Mouse (Mus musculus): ENCODE results near the gene Slc50a1. TPM values are rescaled to one million over a fixed set of nuclear protein-coding genes. Genes with fewer than 3 reads are reported as not detected.

The Slc50a1 gene
- total and polyA plus RNA-seq, 3 experiments: 22.5 to 45.9 TPM; not detected in 1

DNA sequence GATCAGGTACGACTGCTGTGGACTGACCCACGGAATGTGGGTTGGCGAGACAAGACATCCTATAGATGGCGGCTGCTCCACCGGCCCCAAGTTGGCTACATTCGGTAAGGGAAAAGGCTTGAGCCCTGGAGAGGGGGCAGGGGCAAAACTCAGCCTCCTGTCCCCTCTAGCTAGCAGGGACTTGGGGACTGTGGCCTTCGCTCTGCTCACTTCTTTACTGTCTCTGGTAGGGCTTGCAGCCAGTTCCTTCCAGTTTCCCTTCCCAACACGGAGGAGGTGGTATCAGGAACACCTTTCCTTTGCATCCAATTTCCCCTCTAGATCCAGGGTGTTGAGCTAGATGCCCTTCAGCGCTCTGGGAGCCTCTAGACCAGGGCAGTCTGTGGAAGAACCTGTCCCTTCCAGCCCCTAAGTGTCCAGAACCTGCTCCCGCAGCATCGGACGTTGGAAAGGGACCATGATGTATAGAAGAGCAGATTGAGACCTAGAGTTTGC, 45.0 kb downstream of the Slc50a1 start:
- DNase-seq (ENCODE audit: low read depth, low spot score): no peak
- H3K9ac ChIP-seq (ENCODE audit: control insufficient read depth, low read depth, low read length, poor library complexity, severe bottlenecking): no peak overlapping the region
- no peak for TF ChIP-seq CHD1 (IDR thresholded peaks at IDR 0.05; ENCODE audit: low read depth, low read length)
- no peak for TF ChIP-seq CTCF (IDR thresholded peaks at IDR 0.05 in 2 of 3, conservative IDR thresholded peaks at IDR 0.05 in 1 of 3; ENCODE audit: control insufficient read depth in 1 of 3, insufficient read depth in 1 of 3, low read depth in 2 of 3, low read length in 3 of 3, poor library complexity in 1 of 3, severe bottlenecking in 1 of 3)
- TF ChIP-seq TAL1 (IDR thresholded peaks at IDR 0.05; ENCODE audit: low read length): no peak
- no peak for TF ChIP-seq UBTF (IDR thresholded peaks at IDR 0.05; ENCODE audit: borderline replicate concordance, insufficient read depth, low read depth, low read length)
- TF ChIP-seq MAZ (IDR thresholded peaks at IDR 0.05; ENCODE audit: low read depth, low read length): no peak
- TF ChIP-seq ZKSCAN1 (IDR thresholded peaks at IDR 0.05; ENCODE audit: low read depth, low read length): no peak
- H3K4me3 ChIP-seq (ENCODE audit: control insufficient read depth in 1 of 2, insufficient read depth in 1 of 2, low read depth in 2 of 2, low read length in 2 of 2): no peak overlapping the region
- peaks cover 2 to 8% of the 10 kb centered on the region in 2 experiments; a peak in 3 of 4 replicates for H3K4me1 ChIP-seq (ENCODE audit: control insufficient read depth in 1 of 2, insufficient read depth in 2 of 2, low read length in 2 of 2)
- no peaks in the 10 kb centered on the region for H3K9me3 ChIP-seq (replicated peaks; ENCODE audit: insufficient read depth, low read length)
- H3K36me3 ChIP-seq (ENCODE audit: control insufficient read depth in 1 of 2, insufficient read depth in 2 of 2, low read length in 2 of 2): peaks cover 0 to 2% of the 10 kb centered on the region in 2 experiments; a peak in 1 of 4 replicates
- no peak overlapping the region for H3K27ac ChIP-seq (ENCODE audit: control insufficient read depth, low read depth, low read length)
- H3K27me3 ChIP-seq (ENCODE audit: control insufficient read depth in 1 of 2, insufficient read depth in 2 of 2, low read length in 2 of 2): no peaks in the 10 kb centered on the region
- H3K79me2 ChIP-seq (ENCODE audit: control insufficient read depth, insufficient read depth, low read length, poor library complexity): no peaks in the 10 kb centered on the region

DNA sequence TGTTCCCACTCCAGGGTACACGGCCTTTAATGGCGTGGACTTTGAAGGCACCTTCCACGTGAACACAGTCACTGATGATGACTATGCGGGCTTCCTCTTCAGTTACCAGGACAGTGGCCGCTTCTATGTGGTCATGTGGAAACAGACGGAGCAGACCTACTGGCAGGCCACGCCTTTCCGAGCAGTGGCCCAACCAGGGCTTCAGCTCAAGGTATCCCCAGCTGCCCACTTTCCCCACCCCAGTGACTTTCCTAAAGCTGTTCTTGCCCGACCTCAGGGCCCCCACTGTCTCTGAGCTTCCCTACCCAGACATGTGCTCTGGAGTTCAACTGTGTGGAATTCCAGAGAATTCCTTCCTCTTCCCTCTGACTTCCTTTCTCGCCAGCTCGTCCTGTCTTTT, 45.6 kb downstream of the Slc50a1 start:
- Histone ChIP-seq H3K9ac (ENCODE audit: control insufficient read depth, low read depth, low read length, poor library complexity, severe bottlenecking) (no peak overlapping the region), H3K27me3 (ENCODE audit: control insufficient read depth in 1 of 2, insufficient read depth in 2 of 2, low read length in 2 of 2) (no peaks in the 10 kb centered on the region)

DNA sequence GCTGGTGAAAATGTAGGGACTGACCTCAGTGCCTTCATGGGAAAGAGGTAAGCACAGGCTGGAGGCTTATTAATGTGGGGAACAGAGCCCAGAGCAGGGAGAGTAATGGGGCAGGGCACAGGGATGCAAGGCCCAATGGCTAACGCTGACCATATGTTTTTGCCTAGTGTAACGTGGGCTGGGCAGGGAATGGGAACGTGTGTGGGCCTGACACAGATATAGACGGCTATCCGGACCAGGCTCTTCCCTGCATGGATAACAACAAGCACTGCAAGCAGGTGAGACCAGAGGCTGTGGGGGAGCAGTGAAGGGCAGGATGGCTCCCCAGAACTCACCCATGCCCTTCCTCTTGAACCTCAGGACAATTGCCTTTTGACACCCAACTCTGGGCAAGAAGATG, 49.2 kb downstream of the Slc50a1 start:
- TF ChIP-seq SIN3A (IDR thresholded peaks at IDR 0.05; ENCODE audit: low read length) (no peak), CHD1 (IDR thresholded peaks at IDR 0.05; ENCODE audit: low read depth, low read length) (no peak), USF1 (IDR thresholded peaks at IDR 0.05; ENCODE audit: low read depth, low read length) (no peak), ZKSCAN1 (IDR thresholded peaks at IDR 0.05; ENCODE audit: low read depth, low read length) (no peak), MXI1 (IDR thresholded peaks at IDR 0.05; ENCODE audit: low read depth, low read length) (no peak), MAFK (IDR thresholded peaks at IDR 0.05; ENCODE audit: borderline replicate concordance, low read depth, low read length) (no peak), MYB (IDR thresholded peaks at IDR 0.05; ENCODE audit: low read depth, low read length) (no peak), SMC3 (IDR thresholded peaks at IDR 0.05; ENCODE audit: low read depth, low read length) (no peak), TBP (IDR thresholded peaks at IDR 0.05; ENCODE audit: low read depth, low read length) (no peak), UBTF (IDR thresholded peaks at IDR 0.05; ENCODE audit: borderline replicate concordance, insufficient read depth, low read depth, low read length) (no peak), KAT2A (conservative IDR thresholded peaks at IDR 0.05; ENCODE audit: low read depth, low read length) (no peak), RAD21 (IDR thresholded peaks at IDR 0.05; ENCODE audit: low read depth, low read length) (no peak)
- Histone ChIP-seq H3K4me3 (ENCODE audit: control insufficient read depth in 1 of 2, insufficient read depth in 1 of 2, low read depth in 2 of 2, low read length in 2 of 2) (no peak overlapping the region), H3K27me3 (ENCODE audit: control insufficient read depth in 1 of 2, insufficient read depth in 2 of 2, low read length in 2 of 2) (no peaks in the 10 kb centered on the region)

More for the DNA sequence above, 45.6 kb downstream of the Slc50a1 start:
- no peaks in the 10 kb centered on the region for H3K9me3 ChIP-seq (replicated peaks; ENCODE audit: insufficient read depth, low read length)
- peaks cover 0 to 2% of the 10 kb centered on the region in 2 experiments; a peak in 1 of 4 replicates for H3K36me3 ChIP-seq (ENCODE audit: control insufficient read depth in 1 of 2, insufficient read depth in 2 of 2, low read length in 2 of 2)
- no peak for DNase-seq (ENCODE audit: low read depth, low spot score)
- no peaks in the 10 kb centered on the region for H3K79me2 ChIP-seq (ENCODE audit: control insufficient read depth, insufficient read depth, low read length, poor library complexity)
- no peak overlapping the region for H3K27ac ChIP-seq (ENCODE audit: control insufficient read depth, low read depth, low read length)
- no peak overlapping the region for H3K4me3 ChIP-seq (ENCODE audit: control insufficient read depth in 1 of 2, insufficient read depth in 1 of 2, low read depth in 2 of 2, low read length in 2 of 2)
- TF ChIP-seq ZC3H11A (IDR thresholded peaks at IDR 0.05; ENCODE audit: low read depth, low read length): no peak
- no peak for TF ChIP-seq ZMIZ1 (IDR thresholded peaks at IDR 0.05; ENCODE audit: low read depth, low read length)
- no peak for TF ChIP-seq SIN3A (IDR thresholded peaks at IDR 0.05; ENCODE audit: low read length)
- no peak for TF ChIP-seq UBTF (IDR thresholded peaks at IDR 0.05; ENCODE audit: borderline replicate concordance, insufficient read depth, low read depth, low read length)
- TF ChIP-seq MEF2A (IDR thresholded peaks at IDR 0.05; ENCODE audit: extremely low read depth, insufficient replicate concordance, low read depth, low read length, poor library complexity, severe bottlenecking): no peak
- no peak for TF ChIP-seq TBP (IDR thresholded peaks at IDR 0.05; ENCODE audit: low read depth, low read length)
- no peak for TF ChIP-seq MAZ (IDR thresholded peaks at IDR 0.05; ENCODE audit: low read depth, low read length)
- no peak for TF ChIP-seq MYB (IDR thresholded peaks at IDR 0.05; ENCODE audit: low read depth, low read length)
- no peak for TF ChIP-seq ELF1 (IDR thresholded peaks at IDR 0.05; ENCODE audit: low read depth, low read length)
- no peak for TF ChIP-seq ZKSCAN1 (IDR thresholded peaks at IDR 0.05; ENCODE audit: low read depth, low read length)
- TF ChIP-seq TCF12 (IDR thresholded peaks at IDR 0.05; ENCODE audit: low read depth, low read length): no peak
- TF ChIP-seq CHD2 (IDR thresholded peaks at IDR 0.05; ENCODE audit: low read length): no peak
- TF ChIP-seq E2F4 (IDR thresholded peaks at IDR 0.05; ENCODE audit: borderline replicate concordance, low read depth, low read length): no peak
- TF ChIP-seq NELFE (IDR thresholded peaks at IDR 0.05; ENCODE audit: low read depth, low read length): no peak
- no peak for TF ChIP-seq RCOR1 (IDR thresholded peaks at IDR 0.05; ENCODE audit: low read depth, low read length)
- H3K4me1 ChIP-seq (ENCODE audit: control insufficient read depth in 1 of 2, insufficient read depth in 2 of 2, low read length in 2 of 2): peaks cover 2 to 8% of the 10 kb centered on the region in 2 experiments; a peak in 3 of 4 replicates

More for the DNA sequence above, 49.2 kb downstream of the Slc50a1 start:
- H3K9me3 ChIP-seq (replicated peaks; ENCODE audit: insufficient read depth, low read length): no peaks in the 10 kb centered on the region
- DNase-seq (ENCODE audit: low read depth, low spot score): no peak
- no peaks in the 10 kb centered on the region for H3K36me3 ChIP-seq (ENCODE audit: control insufficient read depth in 1 of 2, insufficient read depth in 2 of 2, low read length in 2 of 2)
- no peaks in the 10 kb centered on the region for H3K79me2 ChIP-seq (ENCODE audit: control insufficient read depth, insufficient read depth, low read length, poor library complexity)
- H3K9ac ChIP-seq (ENCODE audit: control insufficient read depth, low read depth, low read length, poor library complexity, severe bottlenecking): no peak overlapping the region
- H3K4me1 ChIP-seq (ENCODE audit: control insufficient read depth in 1 of 2, insufficient read depth in 2 of 2, low read length in 2 of 2): no peaks in the 10 kb centered on the region
- no peak overlapping the region for H3K27ac ChIP-seq (ENCODE audit: control insufficient read depth, low read depth, low read length)

Data from MEL (cell line).